Mouse (Mus musculus) frontal cortex, adult (tissue): ENCODE measurements at regions not wholly inside any gene's neighbourhood (a gene's known extent, or its start where the extent isn't known, plus 50 kb on each side); places are given as distances from the start of the nearest gene placed in this dataset.

Source experiments
- ATAC-seq: cut with Nextera tagmentation; 2 replicates; pipeline ENCODE4 v1.9.2; 2017; ENCODE audit warnings: mild to moderate bottlenecking, moderate library complexity, mixed read lengths; ENCODE audit not compliant: low TSS enrichment

- no peak for ATAC-seq
Measured at GRCm38 (mm10) chr7:136048925-136049586, 332.9 kb upstream of the Mki67 start.

GRCm38 (mm10) chr7:136049587-136049930, 333.4 kb upstream of the Mki67 start:
- no peak for ATAC-seq

DNA sequence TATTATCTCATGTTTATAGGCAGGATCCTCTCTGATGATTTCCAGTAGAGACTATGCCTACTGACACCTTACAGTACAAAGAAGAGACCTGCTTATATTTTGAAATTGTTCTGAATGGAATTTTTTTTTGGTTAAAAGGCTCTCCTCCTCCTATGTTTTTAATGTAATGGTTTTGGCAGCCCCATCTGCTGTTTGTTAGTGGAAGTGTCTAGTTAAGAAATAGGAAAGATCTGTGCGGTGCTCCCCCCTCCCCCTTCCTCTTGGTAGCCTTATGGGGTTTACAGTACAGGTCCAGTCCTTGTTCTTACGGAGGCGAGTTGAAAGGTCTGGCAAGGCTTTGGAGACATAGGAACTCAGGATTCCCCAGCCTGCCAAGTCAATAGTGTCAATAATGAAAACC, 334.0 kb upstream of the Mki67 start:
- ATAC-seq = peak; percentile 47; the same call in 1 of the 2 replicates

DNA sequence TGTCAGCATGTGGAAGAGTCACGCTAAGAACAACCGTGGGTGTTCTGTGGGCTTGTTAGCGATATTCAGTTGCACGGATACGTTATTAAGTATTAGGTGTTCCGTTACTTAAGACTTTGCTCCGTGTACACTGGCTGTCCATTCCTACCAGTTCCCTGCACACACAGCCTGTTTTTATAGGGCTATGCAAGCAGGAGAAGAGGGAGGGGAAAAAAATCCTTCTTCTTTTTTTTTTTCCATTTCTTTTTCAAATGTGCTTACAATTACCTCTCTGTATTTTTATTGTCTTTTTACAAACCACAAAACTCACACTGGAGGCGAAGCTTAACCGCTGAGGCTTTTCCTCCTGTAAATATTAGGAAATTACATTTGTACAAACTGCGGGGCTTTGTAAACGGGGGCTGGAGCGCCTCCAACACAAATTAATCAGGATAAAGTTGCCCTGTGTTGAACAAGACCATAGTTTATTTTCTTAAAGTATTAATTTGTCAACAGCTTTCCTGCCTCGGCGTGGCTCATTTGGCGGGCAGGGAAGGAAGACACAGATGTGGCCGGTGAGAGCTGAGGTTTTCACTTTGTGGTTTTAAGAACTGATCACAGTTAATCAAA, 340.8 kb upstream of the Mki67 start:
- no peak for ATAC-seq

DNA sequence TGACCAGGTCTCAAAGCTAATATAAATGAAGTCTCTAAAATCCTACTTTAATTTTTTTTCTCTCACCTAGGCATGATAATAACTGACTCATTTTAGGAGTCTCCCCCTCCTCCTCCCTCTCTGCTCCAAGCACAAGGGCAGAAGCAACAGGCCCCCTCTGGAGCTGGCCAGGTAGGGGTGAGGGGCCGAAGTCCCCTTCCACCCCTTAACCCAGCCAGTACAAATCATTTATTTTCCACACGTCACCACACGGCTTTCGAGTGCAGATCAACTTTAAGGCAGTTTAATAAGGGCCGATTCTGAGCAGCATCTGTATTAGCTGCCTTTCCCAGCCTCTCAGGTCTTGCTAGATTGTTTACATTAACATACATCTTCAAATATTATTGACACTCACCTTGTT, 342.2 kb upstream of the Mki67 start:
- no peak for ATAC-seq

- ATAC-seq = no peak
Measured at GRCm38 (mm10) chr7:136058751-136059681, 342.9 kb upstream of the Mki67 start.

DNA sequence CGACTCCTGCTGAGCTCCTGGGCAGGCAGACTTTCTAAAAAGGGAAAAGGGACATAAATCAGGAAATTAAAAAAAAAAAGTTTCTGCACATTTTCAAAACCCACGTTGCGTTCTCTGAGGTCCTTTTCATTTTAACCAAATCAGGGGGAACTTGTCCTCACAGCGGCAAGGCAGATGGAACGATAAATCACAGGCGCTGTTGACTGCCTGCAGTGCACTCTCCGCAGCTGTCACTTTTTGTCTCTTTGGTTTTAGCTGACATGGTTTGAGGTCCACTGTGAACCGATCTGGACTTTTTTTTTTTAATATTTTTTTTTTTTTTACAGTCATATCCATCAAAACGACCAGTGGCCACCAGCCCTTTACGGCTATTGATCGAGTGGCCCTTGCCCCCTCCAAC, 343.7 kb upstream of the Mki67 start:
- ATAC-seq = no peak

DNA sequence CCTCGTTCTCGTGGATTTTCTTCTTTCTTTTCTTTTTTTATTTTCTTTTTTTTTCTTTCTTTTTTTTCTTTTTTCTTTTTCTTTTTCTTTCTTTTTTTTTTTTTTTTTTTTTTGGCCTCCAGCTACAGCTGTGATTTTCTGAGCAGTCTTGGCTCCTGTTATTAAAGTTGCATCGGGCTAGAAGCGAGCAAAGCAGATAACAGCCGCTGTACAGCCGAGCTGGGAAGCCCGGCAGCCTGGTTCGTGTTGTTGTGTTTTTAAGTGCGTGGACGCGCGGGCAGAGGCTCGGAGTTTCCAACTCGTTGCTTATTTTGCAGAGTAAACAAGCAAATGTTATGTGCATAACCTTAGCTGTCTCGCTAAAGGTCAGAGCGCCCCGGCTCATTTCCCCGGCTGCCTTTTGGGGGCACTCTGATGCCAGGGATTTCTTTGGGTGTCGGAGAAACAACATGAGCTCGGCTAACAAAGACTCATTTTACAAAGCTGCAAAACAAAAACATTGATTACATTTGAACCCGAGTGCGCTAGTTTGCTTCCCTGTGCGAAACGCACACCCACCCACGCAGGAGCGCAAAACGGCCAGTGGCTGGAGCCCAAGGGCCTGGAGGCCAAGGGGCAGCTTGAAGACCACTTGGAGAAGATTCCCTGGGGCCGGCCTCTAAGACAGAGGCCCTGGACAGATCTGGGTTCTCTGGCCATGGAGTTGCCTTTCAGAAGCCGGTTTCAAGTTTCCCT, 344.3 kb upstream of the Mki67 start:
- peak; percentile 72 for ATAC-seq

DNA sequence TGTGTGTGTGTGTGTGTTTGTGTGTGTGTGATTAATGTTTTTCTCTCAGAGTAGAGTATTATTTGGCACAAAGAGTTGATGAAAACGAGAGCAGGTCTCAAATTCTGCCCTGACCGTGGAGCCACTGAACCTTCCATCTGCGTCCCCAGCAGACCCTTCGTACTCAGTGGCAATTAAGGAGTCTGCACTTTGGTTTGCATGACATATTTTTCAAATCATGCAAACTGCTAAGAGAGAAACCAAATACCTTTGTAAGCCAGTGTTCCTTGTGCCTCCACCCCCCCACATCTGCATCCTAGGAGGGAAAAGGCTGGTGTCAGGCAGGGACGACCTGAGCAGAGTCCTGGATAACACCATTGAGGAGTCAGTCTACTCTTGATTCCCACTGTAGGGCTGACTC, 346.5 kb upstream of the Mki67 start:
- no peak for ATAC-seq

DNA sequence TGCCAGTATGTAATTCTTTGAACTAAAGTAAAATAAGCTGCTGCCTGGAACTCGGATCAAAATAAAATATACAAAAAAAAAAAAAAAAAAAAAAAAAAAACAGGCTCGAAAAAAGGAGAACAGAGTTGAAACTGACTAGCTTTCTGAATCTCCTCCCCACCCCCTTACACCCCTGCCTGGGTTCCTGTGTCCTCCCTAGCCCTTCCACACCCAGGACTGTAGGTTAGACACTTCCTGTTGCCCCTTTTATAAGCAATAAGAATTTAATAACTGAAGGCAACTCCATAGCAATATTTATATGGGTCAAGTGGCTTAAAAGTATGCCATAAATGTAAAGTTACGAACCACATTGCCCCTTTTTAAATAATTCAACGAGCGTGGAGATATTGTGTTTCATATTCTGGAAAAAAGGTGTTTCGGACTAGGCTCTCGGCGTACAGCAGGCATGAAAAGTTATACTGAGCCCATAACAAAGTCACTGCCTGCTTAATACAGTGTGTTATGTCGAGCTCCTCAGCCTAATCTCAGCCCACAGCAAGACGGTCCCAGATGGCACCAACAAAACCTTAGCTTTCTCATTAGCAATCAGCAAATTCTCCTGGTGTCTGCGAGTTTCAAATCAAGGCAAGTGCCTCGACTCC, 349.0 kb upstream of the Mki67 start:
- no peak for ATAC-seq

DNA sequence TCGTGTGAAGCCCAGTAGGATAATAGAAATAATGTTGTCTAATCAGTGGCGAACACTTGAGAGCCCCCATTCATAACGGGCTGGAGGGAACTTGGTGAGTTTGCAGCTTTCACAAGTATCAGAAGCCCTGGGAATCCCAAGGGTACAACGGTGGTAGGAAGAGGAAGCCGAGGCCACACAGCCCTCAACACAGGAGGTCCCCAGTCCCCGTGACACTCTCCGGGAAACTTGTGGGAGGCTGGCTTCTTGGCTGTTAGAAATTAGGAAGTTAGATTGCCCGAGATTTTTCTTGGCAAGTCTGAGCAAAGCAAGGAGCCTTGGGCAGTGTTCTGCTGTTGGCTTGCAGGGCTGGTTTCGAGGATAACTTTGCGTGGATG, 349.5 kb upstream of the Mki67 start:
- no peak for ATAC-seq

DNA sequence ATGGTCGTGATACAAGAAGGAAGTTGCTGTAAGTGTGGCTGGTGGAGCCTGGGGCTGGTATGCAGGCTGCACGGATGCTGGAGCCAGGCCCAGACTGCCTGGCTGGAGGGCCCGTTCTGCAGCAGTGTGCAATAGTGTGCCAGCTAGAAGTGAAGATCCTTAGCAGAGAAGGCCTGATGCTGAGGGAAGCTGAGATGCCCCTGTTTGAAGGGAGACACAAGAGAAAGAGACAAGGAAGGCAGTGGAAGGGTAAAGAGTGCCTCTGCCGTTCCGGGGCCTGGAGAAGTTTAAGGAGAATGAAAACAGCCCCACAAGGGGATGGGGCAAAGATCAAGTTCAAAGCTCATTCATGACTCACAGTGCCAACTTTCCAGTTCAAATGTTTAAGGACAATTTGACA, 354.7 kb upstream of the Mki67 start:
- peak; percentile 55; the same call in 1 of the 2 replicates for ATAC-seq

DNA sequence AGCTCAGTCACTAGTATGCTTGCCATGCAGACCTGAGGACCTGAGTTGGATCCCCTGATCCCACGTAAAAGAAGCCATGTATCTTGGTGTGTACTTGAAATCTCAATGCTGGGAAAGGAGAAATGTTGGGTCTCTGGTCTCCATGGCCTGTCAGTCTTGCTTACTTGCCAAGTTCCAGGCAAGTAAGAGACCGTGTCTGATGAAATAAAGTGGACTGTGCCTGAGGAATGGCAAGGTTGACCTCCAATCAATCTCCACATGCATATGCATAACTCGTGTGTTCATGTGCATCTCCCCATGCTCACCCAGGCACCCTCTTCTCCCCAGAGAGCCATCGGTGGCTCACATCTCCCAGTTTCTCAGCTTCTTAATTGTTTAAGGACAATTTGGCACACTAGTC, 355.2 kb upstream of the Mki67 start:
- no peak for ATAC-seq

- no peak for ATAC-seq
Measured at GRCm38 (mm10) chr7:136073265-136073799, 357.2 kb upstream of the Mki67 start.

DNA sequence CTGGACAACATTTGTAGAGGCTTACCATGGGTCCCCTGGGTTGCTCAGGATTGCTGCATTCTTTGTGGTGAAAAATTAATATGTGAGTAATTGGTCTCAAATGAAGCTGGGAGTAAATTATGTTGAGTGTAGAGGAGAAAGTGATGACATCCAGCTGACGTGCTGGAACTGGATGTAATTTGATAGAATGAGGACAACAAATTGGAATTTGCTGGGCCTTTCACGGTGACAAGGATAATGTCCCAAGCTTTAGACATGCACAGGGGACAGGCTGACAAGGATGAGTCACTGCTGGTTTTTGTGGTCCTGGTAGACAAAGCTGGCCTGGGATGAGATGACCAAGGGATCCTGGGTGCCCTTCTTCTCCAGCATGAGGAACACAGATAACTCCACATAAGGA, 357.9 kb upstream of the Mki67 start:
- no peak for ATAC-seq

DNA sequence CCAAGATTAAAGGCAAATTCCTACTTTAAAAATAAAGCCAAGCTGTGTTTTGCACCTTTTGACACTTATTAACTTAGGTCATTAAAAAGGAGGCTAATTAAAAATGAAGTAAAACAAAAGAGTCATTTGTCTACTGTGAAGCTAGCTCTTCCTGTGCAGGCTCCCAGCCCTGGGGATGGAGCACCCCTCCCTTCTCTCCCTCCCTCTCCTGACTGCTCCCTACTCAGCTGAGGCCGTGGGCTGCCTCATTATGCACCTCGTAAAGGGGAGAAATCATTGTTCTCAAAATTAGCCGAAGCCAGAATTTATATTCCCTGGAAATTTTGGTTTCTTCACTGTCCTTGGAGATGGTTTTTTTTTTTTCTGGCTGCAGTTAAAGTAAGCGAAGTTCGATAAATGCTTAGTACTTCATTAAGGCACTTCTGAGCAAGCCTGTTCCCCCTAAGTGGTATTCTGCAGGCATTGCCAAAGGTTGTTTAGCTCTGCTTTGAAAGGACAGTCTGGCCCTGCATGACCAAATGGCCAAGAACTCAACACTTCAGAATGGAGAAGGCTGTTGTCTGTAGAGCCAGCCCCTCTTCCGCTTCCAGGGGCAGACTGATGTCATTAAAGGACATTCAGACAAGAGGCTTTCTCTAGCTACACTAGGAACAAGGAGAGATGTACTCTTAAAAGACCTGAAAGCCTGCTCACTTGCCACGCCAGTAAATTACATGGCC, 365.5 kb upstream of the Mki67 start:
- ATAC-seq = peak; percentile 64

- ATAC-seq = peak; percentile 13; the same call in 1 of the 2 replicates
Measured at GRCm38 (mm10) chr7:136082253-136082867, 366.2 kb upstream of the Mki67 start.

DNA sequence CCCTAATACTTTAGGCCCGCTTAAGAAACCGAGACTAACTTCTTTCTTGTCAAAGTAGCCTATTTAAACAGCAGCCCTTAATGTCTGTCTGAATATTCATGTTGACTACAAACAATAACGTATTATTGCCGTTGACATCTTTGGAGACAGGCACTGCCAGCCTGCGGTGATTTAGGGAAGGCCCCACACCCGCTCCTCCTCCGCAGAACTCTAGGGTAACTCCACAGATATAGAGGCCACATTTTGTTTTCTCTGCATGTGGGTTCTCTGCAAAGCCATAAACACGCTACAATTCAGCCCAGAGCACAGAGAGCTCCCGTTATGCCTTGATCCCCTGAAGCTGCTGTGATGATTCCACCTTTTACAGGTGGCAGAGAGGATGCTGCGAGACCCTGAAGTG, 366.8 kb upstream of the Mki67 start:
- ATAC-seq = no peak

DNA sequence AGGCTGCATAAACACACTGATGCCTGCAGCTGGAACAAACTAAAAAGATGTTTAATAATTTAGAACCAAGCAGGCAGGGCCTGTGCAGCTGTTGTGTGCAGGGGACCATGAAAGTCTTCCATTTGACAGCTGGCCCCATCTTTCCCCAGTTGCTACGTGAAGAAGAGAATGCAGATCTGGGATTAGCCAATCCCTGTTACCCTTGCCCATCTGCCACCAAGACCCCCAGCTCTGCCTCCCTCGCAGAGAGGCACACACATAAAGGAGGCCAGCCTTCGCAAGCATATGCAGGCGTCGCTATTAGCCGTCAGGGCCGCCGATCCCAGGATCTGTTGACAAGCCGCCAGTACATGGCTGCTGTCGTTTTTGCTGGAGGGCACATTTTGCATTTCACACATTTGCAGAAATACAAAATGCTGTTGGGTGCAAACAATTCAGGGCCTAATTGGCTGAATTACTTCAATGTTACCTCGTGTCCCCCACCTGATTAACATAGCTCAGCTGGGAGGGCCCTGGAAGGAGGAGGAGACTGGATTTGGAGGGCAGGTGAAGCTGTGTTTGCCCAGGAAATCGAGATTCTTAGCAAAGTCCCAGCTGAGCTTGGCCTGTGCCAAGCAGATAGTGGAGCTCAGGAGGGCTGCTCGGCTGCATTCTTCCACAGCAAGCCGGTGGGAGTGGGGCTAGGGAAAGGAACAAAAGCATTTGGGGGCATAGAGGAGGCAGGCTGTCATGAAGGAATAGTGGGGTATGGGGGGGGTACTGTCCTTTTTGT, 367.6 kb upstream of the Mki67 start:
- no peak for ATAC-seq

DNA sequence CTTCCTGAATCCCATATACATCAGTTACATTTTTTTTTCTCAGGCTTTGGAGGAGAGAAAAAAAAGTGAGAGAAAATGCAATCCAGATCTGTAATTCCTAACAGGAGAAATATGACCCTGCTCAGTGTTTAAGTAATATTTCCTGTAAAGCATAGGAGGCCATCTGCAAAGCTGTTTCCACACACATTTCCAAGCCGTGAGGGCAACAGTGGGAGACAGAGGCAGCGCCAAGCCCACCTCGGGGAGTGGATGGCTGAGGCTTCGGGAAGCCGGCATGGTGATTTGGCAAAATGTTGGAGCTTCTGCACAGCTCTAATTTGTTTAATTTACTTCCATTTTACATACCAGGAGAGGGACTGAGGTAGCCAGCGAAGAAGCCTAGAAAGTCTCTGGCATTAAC, 372.6 kb upstream of the Mki67 start:
- ATAC-seq = no peak
